Mouse (Mus musculus) intestine, embryonic 15.5 days (tissue): ENCODE data around the gene Olfr921. TPM values are rescaled to one million over a fixed set of nuclear protein-coding genes. Genes with fewer than 3 reads are reported as not detected.

Experiments
- ATAC-seq: fragments of 200-750 bp; cut with Nextera tagmentation; 2 replicates; pipeline ENCODE4 v1.8.0; 2017; ENCODE audit warnings: moderate TSS enrichment, moderate library complexity
- H3K27ac ChIP-seq: fragments of 300-500 bp; sonication (generic); 2 replicates; pipeline ENCODE4 v1.5.1; 2015; ENCODE audit warnings: mild to moderate bottlenecking, inconsistent platforms
- H3K27me3 ChIP-seq: fragments of 300-500 bp; sonication (generic); replicated peaks from 2 replicates; pipeline ENCODE4 v1.6.1; 2015; ENCODE audit warnings: inconsistent platforms
- H3K36me3 ChIP-seq: fragments of 300-500 bp; sonication (generic); 2 replicates; pipeline ENCODE4 v1.6.1; 2015; ENCODE audit warnings: inconsistent platforms
- H3K4me1 ChIP-seq: fragments of 300-500 bp; sonication (generic); replicated peaks from 2 replicates; pipeline ENCODE4 v1.6.1; 2015; ENCODE audit warnings: inconsistent platforms
- H3K4me2 ChIP-seq: fragments of 300-500 bp; sonication (generic); replicated peaks from 2 replicates; pipeline ENCODE4 v1.6.1; 2015; ENCODE audit warnings: mild to moderate bottlenecking, inconsistent platforms
- H3K4me3 ChIP-seq: fragments of 300-500 bp; sonication (generic); replicated peaks from 2 replicates; pipeline ENCODE4 v1.5.1; 2015; ENCODE audit warnings: inconsistent platforms
- H3K9ac ChIP-seq: fragments of 300-500 bp; sonication (generic); 2 replicates; pipeline ENCODE4 v1.6.1; 2015; ENCODE audit warnings: inconsistent platforms
- H3K9me3 ChIP-seq: fragments of 300-500 bp; sonication (generic); 2 replicates; pipeline ENCODE4 v1.6.1; 2016; ENCODE audit warnings: inconsistent platforms
- WGBS: fragments of 180-500 bp; shearing (Covaris S2); methylation state at CpG from one replicate; pipeline ENCODE4 v1.1.7; 2015; 5-methylcytosine and 5-hydroxymethylcytosine counted together
- polyA plus RNA-seq: library from polyadenylated mRNA; unstranded; fragments of >200 nt; fragmentation: Nextera tagmentation; extraction: Ambion mirVana; gene quantifications from 2 replicates; pipeline ENCODE4 v1.2.1, GENCODE M21; 2015

The Olfr921 gene
- not detected in 2 replicates for polyA plus RNA-seq

DNA sequence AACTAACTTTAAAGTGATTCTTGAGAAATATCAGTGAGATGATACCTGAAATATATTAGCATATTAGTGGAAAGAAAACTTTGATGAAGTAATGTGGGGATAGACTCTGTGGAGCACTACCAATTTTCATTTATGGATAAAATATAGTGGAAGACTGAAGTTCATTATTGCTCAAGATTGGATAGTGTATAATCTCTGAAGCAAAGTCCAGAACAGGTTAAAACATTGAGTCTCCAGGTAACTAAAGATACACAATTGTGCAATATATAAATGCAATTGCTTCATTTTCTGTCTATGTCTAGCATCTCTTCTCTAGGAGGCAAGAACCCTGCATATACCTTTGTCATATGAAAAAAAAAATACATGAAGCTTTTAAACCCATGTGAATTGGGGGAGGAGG is at the start of gene Olfr921:
Olfr921 (plus strand) TSS at position 301 of the 400 bp plus-strand sequence.
- Histone ChIP-seq H3K4me2 (no peak within 1 kb of the TSS), H3K4me3 (no peak within 1 kb of the TSS), H3K9me3 (no peaks in the 10 kb centered on the region), H3K36me3 (no peaks in the 10 kb centered on the region), H3K4me1 (no peaks in the 10 kb centered on the region), H3K27me3 (no peaks in the 10 kb centered on the region), H3K27ac (no peak within 1 kb of the TSS), H3K9ac (no peak within 1 kb of the TSS)
- ATAC-seq = no peak

DNA sequence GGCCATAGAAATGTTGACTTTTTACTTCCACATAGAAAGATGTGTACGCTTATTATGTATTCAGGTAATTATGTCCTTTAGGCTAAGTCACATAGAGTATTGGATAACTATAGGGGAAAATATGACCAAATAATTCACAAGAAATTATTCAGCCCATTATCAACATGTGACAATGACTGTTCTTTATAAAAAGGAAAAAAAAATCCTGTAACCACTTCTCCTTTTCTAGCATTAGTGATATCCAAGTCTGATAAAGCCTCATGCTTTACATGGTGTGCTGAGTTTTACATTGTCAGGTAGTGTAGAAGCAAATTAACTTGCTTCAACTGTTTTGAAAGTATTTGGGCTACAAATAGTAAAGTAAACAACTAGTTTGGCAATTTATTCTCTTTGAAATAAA is 48.8 kb upstream of the Olfr921 start:
- no peak overlapping the region for H3K4me3 ChIP-seq
- WGBS = 85% methylated on average over 1 of the region's 1 CpGs
- no peak overlapping the region for H3K4me2 ChIP-seq
- H3K27ac ChIP-seq = no peak overlapping the region
- no peak overlapping the region for H3K9ac ChIP-seq
- no peak for ATAC-seq
- H3K9me3 ChIP-seq = no peaks in the 10 kb centered on the region
- H3K36me3 ChIP-seq = no peaks in the 10 kb centered on the region
- H3K4me1 ChIP-seq = no peaks in the 10 kb centered on the region
- H3K27me3 ChIP-seq = no peaks in the 10 kb centered on the region

DNA sequence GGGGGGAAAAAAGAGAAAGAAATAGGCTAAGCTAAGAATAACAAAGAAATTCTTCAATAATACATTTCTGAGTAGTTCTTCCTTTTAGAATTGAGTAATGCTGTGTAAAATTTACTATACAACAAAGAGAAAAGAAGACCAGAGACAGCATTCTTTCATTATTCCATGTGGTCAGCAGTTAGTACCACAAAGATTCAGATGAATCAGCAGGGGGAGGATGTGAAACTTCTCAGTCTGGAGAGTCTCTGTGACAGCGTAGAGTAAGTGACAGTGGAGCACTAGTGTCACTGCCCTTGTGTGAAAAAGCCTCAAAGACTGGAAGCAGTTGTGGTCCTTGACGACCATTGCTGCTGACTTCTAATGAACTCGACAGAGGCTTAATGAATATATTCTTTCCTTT is 44.6 kb upstream of the Olfr921 start:
- no peaks in the 10 kb centered on the region for H3K36me3 ChIP-seq
- H3K4me1 ChIP-seq = no peaks in the 10 kb centered on the region
- no peak overlapping the region for H3K9ac ChIP-seq
- H3K9me3 ChIP-seq = no peaks in the 10 kb centered on the region
- H3K4me2 ChIP-seq = no peak overlapping the region
- no peak for ATAC-seq
- no peak overlapping the region for H3K4me3 ChIP-seq
- H3K27ac ChIP-seq = no peak overlapping the region
- WGBS = 87% methylated on average over 3 of the region's 3 CpGs
- no peaks in the 10 kb centered on the region for H3K27me3 ChIP-seq

DNA sequence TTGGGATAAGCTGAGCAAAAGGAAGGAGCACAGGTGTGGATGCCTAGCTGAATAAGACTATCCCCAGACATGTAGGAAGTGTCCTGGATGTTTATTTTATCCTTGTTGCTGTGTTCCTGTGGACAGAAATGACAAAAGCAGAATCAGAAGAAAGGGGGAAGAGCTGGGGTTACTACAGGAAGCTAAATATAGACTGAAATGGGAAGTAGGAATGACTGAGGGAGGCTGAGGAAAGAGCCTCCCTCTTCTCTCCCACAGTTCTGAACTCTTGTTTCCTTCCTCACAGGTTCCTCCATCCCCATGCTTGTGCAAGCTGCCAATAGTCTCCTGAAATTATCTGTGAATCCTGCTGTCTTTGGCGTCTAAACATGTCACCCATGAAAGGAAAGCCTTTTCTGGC is 31.5 kb upstream of the Olfr921 start:
- Histone ChIP-seq H3K9me3 (no peaks in the 10 kb centered on the region), H3K36me3 (no peaks in the 10 kb centered on the region), H3K27ac (no peak overlapping the region), H3K4me3 (no peak overlapping the region), H3K9ac (no peak overlapping the region), H3K4me1 (no peaks in the 10 kb centered on the region), H3K4me2 (no peak overlapping the region), H3K27me3 (no peaks in the 10 kb centered on the region)
- ATAC-seq = no peak
- WGBS = 87% methylated on average over 1 of the region's 1 CpGs

DNA sequence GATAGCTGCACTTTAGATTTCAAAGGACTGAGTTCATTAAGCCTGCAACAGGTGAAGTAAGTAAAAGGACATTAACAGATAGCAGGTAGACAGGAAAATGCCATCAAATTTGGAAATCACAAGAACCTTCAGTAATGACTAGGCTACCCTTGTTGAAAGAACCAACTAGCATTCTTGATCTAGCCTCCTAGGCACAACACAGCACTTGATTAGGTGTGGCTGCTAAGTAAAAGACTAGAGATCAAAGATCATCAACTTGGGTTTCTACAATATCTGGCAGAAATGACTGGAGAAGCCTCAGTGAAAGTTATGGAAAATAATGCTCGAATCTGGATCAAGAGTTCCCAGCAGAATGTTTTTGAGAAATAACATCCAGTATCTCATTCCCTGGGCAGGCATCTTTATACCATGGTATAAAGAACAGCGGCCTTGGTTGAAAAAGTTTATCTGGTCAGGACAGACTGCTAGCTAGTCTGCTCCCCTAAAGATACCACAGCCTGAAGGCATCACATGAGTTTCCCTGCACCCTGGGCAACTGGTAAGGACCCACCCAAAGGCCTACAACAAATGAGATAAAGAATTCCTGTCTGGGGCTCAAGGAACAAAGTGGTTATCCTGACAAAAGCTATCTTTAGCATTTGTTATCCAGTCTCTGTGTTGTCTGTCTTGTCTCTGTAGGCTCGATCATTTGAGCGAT is 28.1 kb upstream of the Olfr921 start:
- no peak overlapping the region for H3K4me2 ChIP-seq
- no peaks in the 10 kb centered on the region for H3K27me3 ChIP-seq
- 91% methylated on average over 4 of the region's 4 CpGs for WGBS
- ATAC-seq = no peak
- no peaks in the 10 kb centered on the region for H3K36me3 ChIP-seq
- H3K27ac ChIP-seq = no peak overlapping the region
- H3K4me1 ChIP-seq = no peaks in the 10 kb centered on the region
- no peaks in the 10 kb centered on the region for H3K9me3 ChIP-seq
- no peak overlapping the region for H3K4me3 ChIP-seq
- no peak overlapping the region for H3K9ac ChIP-seq

DNA sequence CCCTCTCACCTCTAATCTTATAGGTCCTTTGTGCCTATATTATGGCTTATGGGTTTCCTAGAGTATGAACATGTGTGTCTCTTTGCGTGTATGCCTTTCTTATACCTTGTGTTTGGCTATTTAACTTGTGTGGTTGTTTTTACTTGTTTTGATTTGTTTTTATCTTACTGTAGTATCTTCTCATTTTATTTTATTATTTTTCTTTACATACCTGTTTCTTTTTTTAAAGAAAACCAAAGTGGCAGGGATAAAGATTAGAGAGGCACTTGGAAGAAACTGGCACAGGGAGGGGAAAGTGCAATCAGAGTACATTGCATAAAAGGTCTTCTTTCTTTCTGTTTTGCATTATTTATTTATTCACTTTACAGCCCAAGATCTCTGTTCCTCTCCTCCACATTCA is 20.9 kb upstream of the Olfr921 start, which contains the start of gene Olfr920:
Olfr920 (plus strand) TSS at position 301 of the 400 bp plus-strand sequence.
- no peak within 1 kb of the TSS for H3K27ac ChIP-seq
- H3K4me1 ChIP-seq = no peaks in the 10 kb centered on the region
- 100% methylated on average over 1 of the region's 1 CpGs for WGBS
- no peaks in the 10 kb centered on the region for H3K27me3 ChIP-seq
- no peak for ATAC-seq
- H3K4me2 ChIP-seq = no peak within 1 kb of the TSS
- H3K36me3 ChIP-seq = no peaks in the 10 kb centered on the region
- H3K9me3 ChIP-seq = no peaks in the 10 kb centered on the region
- H3K9ac ChIP-seq = no peak within 1 kb of the TSS
- H3K4me3 ChIP-seq = no peak within 1 kb of the TSS

DNA sequence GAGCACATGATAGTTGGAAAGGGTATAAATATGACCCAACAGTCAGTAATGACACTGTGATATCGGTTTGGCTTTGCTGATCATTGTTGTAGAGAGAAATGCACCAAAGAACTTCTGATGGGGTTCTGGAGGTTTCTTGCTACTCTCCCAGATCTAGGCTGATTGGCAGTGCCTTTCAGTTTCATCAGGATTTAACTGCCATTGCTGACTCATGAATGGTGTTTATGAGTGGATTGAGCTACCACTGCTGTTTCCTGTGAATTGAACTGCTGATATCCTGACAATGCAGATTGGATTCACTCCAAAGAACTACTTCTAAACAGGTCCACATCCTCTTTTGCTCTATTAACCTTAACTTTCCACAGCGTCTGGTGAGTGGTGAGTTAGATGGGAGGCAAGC is 19.8 kb downstream of the Olfr921 start:
- 85% methylated on average over 2 of the region's 2 CpGs for WGBS
- Histone ChIP-seq H3K36me3 (no peaks in the 10 kb centered on the region), H3K4me3 (no peak overlapping the region), H3K4me2 (no peak overlapping the region), H3K27ac (no peak overlapping the region), H3K4me1 (no peaks in the 10 kb centered on the region), H3K9ac (no peak overlapping the region), H3K27me3 (no peaks in the 10 kb centered on the region), H3K9me3 (no peaks in the 10 kb centered on the region)
- no peak for ATAC-seq

DNA sequence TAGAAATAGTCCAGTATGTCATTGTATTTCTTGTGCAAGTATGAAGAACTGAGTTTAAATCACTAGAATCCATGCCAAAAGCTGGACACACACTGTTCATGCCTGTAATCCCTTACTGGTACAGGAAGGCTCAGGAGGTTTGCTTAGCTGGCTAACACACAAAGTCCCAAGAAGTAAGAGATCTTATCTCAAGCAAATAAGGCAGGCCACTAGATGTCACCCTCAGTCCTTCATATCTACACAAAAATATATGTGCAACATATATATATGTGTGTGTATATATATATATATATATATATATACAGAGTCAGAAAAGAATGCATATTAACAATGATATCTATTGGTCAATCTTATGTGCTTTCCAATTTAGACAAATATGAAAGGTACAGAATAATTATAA is 32.8 kb downstream of the Olfr921 start:
- Histone ChIP-seq H3K27ac (no peak overlapping the region), H3K36me3 (no peaks in the 10 kb centered on the region), H3K9me3 (no peaks in the 10 kb centered on the region), H3K4me1 (no peaks in the 10 kb centered on the region), H3K9ac (no peak overlapping the region), H3K4me2 (no peak overlapping the region), H3K27me3 (no peaks in the 10 kb centered on the region), H3K4me3 (no peak overlapping the region)
- no peak for ATAC-seq

DNA sequence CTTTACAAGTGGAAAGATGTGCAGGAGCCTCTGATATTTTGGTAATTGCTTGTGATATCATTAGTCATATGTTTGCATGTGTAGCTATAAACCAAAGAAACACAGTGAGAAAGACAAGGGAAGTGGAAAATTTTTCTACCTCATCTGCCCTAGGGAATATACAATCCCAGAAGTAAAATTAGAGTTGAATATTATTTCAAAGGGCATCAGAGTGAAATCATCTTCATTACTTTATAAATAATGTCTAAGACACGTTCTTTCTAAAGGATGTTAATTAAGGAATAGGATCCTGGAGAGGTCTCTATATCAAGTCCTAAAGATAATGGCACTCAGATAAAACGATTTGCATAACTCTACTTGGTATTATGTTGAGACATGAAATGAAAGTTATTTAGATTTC is 41.4 kb downstream of the Olfr921 start, which contains the start of gene Olfr922:
Olfr922 (plus strand) TSS at position 301 of the 400 bp plus-strand sequence.
- ATAC-seq = no peak
- no peak within 1 kb of the TSS for H3K9ac ChIP-seq
- 75% methylated on average over 2 of the region's 2 CpGs for WGBS

DNA sequence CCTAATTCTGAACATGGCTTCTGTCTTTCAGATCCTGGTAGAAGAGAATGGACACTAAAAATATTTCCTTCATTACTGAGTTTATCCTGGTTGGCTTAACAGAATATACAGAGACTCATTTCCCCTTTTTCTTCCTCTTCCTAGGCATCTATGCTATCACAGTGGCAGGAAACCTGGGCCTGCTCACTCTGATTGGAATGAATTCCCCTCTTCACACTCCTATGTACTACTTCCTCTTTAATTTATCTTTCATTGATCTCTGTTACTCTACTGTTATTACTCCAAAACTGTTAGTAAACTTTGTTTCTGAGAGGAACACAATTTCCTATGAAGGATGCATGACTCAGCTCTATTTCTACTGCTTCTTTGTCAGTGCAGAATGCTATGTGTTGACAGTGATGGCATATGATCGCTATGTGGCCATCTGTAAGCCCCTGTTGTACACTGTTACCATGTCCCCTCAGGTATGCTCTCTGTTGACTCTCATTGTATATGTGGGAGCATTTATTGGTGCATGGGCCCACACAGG is 42.7 kb downstream of the Olfr921 start:
- Histone ChIP-seq H3K27me3 (no peaks in the 10 kb centered on the region), H3K27ac (no peak overlapping the region), H3K4me3 (no peak overlapping the region), H3K9me3 (no peaks in the 10 kb centered on the region), H3K4me1 (no peaks in the 10 kb centered on the region), H3K4me2 (no peak overlapping the region), H3K9ac (no peak overlapping the region), H3K36me3 (no peaks in the 10 kb centered on the region)
- no peak for ATAC-seq
- 82% methylated on average over 1 of the region's 1 CpGs for whole genome bisulfite sequencing

More for the DNA sequence above, 41.4 kb downstream of the Olfr921 start, which contains the start of gene Olfr922:
- Histone ChIP-seq H3K4me3 (no peak within 1 kb of the TSS), H3K4me1 (no peaks in the 10 kb centered on the region), H3K27me3 (no peaks in the 10 kb centered on the region), H3K27ac (no peak within 1 kb of the TSS), H3K4me2 (no peak within 1 kb of the TSS), H3K36me3 (no peaks in the 10 kb centered on the region), H3K9me3 (no peaks in the 10 kb centered on the region)

DNA sequence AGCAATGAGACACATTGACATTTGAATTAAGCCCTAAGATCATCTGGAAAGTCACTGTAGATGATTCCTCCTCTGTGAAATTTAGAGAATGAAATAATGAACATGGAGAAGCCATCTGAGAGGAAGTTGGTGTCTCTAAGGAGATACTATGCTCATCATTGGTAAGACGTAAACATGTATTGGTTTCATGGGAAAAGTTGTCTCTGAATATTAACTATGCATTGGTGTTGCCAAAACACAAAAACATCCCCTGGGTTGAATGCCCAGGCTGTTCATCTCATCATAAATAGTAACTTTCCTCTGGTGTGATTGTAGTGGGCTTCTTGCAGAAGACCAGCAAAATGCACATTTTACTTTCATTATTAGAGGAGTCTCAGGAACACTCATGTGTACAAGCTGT is 53.4 kb downstream of the Olfr921 start, which contains the start of gene Olfr923:
Olfr923 (plus strand) TSS at position 301 of the 400 bp plus-strand sequence.
- H3K36me3 ChIP-seq = no peaks in the 10 kb centered on the region
- 91% methylated on average over 1 of the region's 1 CpGs for WGBS
- ATAC-seq = no peak
- no peaks in the 10 kb centered on the region for H3K9me3 ChIP-seq
- H3K4me3 ChIP-seq = no peak within 1 kb of the TSS
- no peak within 1 kb of the TSS for H3K27ac ChIP-seq
- no peaks in the 10 kb centered on the region for H3K4me1 ChIP-seq
- no peak within 1 kb of the TSS for H3K9ac ChIP-seq
- no peaks in the 10 kb centered on the region for H3K27me3 ChIP-seq
- no peak within 1 kb of the TSS for H3K4me2 ChIP-seq
